Mouse (Mus musculus): ENCODE data around the gene Iqcn. TPM values are rescaled to one million over a fixed set of nuclear protein-coding genes. Genes with fewer than 3 reads are reported as not detected.

The Iqcn gene
- total RNA-seq, 2 experiments from 2014 or later: not detected

DNA sequence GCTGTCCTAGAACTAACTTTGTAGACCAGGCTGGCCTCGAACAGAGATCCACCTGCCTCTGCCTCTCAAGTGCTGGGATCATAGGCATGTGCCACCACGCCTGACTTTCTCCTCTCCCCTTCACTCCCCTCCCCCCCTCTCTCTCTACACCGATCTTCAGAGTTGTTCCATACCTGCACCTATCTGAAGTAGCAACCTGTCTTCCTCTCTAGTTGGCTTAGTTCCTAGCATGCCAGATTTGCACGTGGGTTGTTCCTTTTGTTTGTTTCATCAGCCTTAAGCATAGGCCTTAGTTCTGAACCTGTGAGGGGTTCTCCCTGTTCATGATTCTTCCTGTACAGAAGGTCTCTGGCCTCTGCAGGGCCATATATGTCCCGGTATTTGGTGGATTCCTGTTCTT, 34.4 kb downstream of the Iqcn start:
- DNase-seq: no peak

DNA sequence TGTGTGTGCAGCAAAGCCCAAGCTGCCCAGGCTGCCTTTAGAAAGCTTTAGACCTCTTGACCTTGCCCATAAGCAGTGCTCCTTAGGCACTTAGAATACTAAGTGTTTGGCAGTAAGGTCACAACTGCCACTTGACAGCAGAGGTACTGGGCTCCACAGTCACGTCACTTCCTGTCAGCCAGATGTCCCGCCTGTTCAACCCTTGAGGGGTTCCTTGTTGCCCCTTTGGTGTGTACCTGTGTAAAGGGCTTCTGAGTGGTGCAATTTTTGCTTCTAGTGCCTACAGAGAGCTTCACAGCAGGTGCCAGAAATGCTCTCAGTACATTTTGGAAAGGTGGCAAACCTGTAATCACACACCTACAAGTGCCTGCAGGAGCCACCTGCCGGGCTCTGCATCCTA, 35.0 kb downstream of the Iqcn start:
- DNase-seq: no peak

DNA sequence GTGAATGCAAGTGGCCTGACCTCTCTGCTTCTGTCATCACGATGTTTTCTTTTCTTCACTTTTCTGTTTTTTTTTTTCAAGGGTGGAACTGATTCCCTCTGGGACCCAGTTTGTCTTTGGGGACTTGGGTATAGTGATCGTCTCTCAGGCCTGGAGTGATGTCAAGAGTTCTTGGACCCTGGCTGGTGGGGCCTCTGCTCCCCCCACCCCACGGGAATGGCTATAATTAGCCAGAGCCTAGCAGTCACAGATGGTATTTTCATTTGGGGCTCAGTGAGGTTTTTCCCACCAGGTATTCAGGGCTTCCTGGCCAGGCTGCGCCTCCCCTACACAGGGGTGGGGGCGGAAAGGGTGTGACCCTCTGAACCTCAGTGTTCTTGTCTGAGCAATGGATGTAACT, 38.4 kb downstream of the Iqcn start:
- no peak for DNase-seq

DNA sequence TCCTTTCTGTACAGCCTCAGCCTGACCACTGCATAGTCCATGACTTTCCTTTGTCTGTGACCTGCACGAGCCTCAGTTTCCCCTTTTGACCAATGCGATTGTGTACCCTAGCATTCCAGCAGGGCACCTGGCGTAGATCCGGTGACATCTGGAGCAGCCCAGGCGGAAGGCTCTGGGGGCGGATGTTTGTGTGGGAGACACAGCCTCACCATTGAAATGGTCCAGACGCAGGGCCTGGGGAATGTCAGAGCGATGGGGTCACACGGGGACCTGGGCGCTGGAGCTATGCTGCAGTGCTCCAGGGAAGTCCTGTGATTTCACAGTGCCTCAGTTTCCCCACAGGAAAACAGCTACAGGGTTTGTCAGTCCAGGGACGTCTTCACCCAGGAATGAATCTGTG, 38.9 kb downstream of the Iqcn start:
- no peak for DNase-seq

DNA sequence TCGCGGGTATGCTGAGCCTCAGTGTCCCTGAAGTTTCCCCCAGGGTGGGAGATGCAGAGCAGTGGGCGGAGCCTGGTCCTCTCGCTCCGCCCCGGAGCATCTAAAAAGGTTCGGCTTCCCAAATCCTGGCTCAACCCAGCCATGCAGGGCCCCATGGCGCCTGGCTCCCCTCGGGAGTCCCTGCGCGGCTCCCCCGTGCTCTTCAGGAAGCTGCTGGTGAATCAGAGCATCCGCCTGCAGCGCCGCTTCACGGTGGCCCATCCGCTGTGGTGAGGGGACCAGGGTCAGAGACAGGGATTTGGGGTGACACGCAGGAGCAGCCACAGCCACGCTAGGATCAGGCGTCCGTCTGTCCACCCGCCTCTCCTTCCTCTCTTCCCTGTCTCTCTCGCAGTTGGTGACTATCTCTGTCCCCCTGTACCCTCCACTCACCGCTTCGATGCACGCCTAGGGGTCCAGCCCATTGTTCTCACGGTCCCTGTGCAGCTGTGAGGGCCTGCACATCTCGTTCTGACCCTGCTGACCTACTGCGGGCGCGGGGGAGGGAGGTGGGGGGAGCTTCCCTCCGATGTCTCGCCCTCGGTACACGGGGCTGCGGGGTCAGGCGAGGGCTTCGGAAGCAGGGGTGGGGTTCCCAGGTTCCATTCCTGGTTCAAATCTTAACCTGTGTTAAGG, 39.9 kb downstream of the Iqcn start:
- no peak for DNase-seq

DNA sequence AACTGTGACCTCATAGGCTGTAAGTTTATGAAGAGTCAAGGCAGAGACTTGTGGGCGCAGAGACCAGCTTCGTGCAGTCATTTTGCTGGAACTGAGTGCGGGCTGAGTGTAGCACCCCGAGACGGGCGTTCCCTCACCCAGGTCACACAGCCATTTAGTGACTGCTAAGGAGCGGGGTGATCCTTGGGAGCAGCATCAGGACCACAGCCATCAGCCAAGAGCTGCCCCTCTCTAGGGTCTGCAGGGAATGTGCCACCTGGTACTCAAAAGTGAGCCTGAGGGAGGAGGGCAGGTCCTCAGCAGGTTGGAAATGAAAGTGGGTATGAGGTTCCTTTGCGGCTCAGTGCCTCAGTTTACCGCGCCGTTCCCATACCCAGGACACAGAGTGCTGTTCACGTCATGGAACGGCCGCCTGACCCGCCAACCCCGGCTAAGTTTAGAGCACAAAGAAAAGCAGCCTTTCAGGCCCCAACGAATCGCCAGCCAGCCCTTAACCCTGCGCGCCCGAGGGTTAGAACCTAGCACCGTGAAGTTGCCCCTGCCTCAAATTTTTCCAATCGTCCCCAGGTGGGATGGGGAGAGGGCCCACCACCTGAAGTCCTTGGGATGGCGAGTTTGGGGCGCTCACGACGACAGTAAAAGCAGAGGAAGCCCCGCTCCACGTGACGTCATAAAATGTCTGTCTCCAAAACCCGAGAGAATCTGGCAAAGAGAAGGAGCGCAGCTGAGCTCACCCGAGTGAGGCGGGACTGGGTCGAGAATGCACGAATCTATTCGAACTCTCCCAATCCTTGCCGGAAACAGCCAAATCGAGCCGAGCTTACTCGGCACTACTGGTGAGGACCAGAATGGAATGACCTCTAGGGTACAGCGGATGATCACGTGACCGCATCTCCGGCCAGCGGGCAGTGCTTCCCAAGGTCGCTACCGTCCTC, 40.7 kb downstream of the Iqcn start:
- peak; percentile 59 for DNase-seq

DNA sequence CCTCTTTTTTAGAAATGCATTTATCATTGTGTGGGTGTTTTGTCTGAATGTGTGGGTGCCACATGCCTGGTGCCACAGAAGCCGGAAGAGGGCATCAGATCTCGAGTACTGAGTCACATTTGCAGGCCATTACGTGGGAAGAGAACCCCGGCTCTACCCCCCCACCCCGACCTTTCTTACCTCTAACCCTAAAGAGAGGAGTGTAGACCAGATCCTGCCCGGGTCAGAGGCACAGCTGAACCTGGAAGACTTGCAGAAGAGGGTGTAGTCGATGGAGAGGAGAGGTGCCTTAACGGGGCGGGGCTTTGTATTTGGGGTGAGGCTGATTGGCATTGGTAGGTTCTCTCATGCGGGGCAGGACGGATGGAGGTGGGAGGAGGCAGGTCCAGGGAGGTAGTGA, 41.5 kb downstream of the Iqcn start:
- peak; percentile 4 for DNase-seq

DNA sequence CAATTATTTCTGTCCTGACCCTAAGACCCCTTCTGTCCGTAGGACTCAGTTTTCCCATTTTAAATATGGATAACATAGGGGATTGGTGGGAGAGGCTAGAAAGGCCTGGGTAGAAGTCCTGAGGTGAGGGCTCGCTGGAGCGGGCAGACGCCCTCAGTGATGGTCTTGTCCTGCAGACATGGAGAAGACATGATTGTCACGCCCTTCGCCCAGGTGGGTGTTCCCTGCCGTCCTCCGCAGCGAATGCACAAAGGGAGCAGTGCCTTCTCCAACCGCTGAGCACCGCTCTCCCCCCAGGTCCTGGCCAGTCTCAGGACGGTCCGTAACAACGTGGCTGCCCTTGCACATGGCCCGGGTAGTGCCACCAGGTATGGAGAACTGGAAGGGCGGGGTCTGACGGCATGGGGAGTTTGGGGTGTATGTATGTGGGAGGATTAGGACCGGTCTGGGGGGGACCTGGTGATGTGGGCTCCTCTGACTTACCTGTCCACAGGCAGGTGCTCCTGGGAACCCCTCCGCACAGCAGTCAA, 42.5 kb downstream of the Iqcn start:
- DNase-seq: peak; percentile 6

DNA sequence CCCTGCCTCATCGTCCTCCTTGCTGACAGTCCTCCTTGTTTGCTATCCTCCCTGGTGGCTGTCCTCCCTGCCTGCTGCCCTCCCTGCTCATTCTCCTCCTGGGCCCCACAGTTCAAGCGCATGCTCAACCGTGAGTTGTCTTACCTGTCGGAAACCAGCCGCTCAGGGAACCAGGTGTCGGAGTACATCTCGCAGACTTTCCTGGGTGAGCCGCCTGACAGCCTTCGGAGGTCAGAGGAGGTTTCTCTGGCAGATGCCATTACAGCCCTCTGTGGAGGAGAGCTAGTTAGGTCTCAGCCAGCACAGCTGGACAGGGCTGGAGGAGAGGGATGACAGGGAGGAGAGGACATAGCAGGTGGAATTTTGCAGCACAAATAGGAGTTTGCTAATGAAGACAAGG, 43.4 kb downstream of the Iqcn start:
- peak; percentile 20 for DNase-seq

DNA sequence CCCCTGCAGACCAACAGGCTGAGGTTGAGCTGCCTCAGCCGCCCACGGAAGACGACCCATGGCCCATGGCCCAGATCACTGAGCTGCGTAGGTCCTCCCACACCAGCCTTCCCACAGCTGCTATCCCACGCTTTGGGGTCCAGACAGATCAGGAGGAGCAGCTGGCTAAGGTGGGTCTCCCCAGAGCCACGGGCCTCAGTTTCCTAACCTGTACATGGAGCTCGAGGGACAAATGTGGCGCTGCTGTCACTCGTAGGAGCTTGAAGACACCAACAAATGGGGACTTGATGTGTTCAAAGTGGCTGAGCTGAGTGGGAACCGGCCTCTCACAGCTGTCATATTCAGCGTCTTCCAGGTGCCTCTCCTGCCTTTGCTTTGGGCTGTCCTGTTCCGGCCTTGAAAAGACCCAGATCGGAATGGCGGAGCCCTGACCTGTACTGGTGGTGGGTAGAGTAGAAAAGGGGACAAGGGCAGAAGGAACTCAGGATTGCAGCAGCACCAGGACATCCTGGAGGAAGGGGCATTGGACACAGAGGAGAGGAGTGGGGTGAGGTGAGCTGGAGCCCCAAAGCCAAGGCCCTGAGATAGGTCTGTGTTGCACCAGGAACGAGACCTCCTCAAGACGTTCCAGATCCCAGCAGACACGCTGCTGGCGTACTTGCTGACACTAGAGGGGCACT, 44.1 kb downstream of the Iqcn start:
- peak; percentile 7 for DNase-seq

DNA sequence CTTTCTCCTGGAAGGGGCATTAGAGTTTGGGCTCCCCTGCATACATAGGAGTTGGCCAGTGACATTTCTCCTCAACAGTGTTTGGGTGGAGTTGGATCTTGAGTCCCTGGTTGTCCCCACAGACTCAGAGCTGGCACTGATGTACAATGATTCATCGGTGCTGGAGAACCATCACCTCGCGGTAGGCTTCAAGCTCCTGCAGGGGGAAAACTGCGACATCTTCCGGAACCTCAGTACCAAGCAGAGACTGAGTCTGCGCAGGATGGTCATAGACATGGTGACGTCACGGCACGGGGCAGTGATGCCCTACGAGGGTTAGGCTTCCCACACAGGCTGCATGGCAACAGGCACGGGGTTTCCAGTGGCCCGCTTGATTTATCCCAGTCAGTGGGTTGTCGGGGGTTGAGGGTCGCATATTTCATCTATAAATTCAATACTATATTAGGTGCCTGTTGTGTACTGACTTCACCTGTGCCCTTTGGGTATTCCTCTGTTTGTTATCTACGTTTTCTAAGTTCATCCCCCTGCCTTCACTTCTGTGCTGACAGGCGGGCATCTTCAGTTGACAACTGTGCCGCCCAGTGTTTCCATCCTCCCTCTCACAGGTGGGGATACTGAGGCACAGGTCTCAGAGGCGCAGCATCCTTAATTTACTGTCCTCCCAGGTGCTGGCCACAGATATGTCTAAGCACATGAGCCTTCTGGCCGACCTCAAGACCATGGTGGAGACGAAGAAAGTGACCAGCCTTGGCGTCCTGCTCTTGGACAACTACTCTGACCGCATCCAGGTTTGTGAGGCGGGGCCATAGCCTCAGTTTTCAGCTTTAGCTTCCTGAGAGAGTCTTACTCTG, 45.2 kb downstream of the Iqcn start:
- DNase-seq: peak; percentile 3

DNA sequence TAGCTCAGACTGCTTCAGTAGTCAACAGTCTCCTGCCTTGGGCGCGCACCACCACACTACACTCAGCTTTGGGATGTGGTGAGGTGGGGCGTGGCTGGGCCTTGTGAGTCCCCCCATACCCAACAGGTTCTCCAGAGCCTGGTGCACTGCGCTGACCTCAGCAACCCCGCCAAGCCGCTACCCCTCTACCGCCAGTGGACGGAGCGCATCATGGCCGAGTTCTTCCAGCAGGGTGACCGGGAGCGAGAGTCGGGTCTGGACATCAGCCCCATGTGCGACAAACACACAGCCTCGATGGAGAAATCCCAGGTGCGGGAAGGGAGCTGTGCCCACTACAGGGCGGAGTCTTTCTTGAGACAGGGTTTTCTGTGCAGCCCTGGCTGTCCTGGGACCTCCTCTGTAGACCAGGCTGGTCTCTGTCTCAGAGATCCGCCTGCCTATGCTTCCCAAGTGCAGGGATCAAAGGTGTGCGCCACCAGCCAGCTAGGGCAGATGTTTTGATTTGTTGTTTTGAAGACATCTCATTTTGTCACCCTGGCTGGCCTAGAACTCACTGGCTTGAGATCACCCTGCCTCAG, 45.9 kb downstream of the Iqcn start:
- peak; percentile 7 for DNase-seq

DNA sequence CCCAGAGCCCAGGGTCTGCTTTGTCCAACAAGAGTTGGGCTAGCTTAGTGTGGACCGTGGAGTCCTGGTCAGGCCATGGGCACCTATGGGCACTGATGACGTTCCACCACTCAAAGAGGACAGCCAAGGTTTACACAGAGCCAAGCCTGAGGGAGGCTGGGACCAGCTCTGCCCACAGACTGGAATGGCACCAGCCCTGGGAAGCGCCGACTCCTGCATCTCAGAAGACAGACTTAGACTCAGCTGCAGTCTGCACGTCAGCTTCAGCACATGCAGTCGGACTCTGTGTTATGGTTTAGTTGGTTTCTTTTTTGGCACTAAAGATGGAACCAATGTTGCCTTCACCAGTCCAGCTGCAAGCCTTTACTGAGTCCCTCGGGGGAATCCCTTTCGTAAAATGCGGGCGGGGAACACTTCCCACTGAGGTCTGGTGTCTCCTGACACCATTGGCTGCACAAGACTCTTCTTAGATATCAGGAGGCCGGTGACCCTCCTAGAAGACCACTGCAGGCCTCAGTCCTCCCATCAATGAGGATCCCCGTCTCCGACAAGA, 46.9 kb downstream of the Iqcn start:
- peak; percentile 5 for DNase-seq

DNA sequence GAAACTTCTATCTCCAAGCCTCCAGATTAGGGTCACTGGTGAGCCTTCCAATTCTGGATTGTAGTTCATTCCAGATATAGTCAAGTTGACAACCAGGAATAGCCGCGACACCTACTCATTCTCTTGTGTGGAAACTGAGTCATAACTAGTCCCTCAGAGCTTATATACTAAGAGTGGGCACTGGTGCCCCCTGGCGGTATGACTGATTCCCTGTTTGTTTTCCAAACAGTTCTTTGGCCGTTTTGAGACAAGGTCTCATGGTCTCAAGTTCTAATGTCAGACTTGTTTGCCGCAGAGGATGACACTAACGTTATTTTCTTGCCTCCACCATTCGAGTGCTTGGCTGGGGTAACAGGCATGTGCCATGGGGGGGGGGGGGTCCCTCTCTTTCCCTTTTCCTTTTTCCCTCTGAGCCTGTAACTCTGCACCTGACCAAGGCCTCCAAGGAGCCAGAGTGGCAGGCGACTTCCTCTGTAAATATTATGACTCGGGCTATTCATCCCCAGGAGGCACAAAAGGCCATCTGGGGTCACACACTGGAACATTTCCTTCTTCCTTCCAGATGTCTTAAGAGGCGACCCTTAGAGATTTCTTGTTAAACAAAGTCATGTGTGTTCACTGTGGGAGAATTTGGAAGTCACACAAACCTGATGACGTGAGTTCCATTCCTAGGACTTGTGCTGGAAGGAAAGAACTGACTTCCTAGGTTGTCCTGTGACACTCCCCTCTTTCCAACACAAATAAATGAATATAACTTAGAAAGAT, 48.9 kb downstream of the Iqcn start:
- DNase-seq: peak; percentile 83

DNA sequence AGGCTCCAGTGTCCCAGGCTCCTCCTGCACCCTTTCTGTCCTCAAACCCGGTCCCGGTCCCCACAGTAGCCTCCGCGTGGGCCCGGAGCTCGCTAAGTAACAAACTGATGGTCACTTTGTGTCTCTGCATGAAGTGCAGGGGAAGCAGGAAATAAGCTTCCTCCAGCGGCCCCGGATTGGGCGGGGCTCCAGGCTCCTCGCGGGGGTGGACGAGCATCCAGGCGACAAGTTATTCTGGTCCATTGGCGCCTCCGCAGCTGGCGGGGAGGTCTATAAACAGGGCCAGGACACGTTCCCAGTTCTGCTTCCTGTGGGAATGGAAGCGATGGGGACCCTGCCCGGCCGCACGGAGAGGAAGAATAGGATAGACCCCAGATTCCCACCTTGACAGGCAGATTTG, 49.9 kb downstream of the Iqcn start:
- DNase-seq: peak; percentile 95

DNA sequence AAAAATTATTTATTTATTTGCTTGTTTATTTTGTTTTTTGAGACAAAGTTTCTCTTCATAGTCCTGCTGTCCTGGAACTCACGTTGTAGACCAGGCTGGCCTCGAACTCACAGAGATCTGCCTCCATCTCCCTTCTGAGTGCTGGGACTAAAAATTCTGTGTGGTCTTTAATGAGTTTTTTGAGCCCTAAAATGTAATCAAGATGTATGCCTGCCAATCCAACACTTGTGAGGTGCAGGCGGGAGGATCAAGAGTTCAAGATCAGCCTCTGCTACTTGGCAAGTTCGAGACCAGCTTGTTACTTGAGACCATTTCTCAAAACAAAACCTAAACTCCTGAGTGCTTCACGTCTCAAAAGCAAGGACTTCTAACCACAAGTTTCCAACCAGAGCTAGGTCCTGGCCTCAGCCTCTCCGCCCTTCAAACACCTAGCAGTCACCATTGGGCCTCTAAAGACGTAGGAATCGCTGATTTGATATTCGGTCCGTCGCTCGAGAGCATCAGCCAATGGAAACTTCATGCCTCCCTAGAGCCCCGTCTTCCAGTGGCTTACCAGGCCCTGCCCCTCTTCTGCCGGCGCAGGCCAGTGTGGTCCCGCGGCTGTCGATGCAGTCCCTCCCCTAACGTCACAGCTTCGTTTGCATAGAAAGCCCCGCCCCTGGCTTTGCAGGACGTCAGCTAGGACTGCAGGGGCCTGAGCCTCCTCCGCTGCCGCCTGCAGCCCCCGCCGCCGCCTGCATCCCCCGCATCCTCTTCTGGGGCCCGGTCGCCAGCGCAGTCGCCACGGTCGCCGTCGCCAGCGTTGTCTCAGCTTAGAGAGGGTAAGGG, 51.0 kb downstream of the Iqcn start, which contains the start of gene Rab3a:
Gene Rab3a (plus strand): TSS at position 637 of the 828 bp plus-strand sequence.
- DNase-seq: peak; percentile 89

DNA sequence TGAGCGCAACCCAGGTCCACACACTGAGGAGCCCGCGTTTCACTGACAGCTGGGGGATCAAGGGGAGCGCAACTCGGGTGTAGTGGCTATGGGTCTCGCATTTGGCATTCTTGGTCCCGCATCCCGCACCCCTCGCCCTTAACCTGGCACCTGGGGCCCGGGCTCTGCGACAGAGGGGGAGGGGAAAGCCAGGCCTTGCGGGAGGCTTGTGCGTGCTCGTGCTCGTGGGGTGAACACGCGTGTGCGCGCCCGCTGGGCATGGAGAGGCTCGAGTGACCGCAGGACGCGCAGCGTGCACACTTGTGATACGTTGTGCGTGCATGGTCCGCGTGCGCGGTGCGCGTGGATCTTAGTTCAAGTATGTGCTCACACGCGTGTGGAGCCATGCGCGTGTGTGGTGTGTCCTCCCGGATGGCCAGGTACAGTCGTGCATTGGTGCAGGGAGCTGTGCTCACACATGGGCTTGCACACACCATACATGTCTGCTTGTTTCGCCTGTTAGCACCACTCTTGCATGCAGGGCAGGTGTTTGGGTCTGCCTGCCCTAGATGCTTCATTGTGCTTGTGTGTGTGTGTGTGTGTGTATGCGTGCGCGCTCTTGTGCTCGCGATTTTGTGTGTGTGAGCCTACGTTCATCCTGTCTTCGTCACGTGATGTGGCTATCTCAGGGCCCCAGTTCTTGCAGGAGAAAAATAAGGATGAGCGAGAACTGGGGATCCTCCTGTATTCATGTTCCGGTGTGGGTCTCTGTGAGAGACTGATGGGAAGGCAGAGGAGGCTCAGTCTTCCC, 51.8 kb downstream of the Iqcn start:
- peak; percentile 66 for DNase-seq
